Mouse (Mus musculus) kidney, adult 8-10 months (tissue): Measurements from ENCODE around the gene Abhd4.

Source experiments
- DNase-seq, 2 experiments: peaks; one replicate each; pipeline ENCODE4 v3.0.0; 2022

Abhd4 gene

GRCm38 (mm10) chr14:54239002-54239736, 14.8 kb upstream of the Abhd4 start:
- DNase-seq = peak; percentile 76 to 87

GRCm38 (mm10) chr14:54240542-54240941, 13.4 kb upstream of the Abhd4 start:
- no peak for DNase-seq

- peak in 1 of 2 experiments; percentile 36 for DNase-seq
Measured at GRCm38 (mm10) chr14:54244183-54244582, 9.8 kb upstream of the Abhd4 start.

GRCm38 (mm10) chr14:54246232-54246631, 7.8 kb upstream of the Abhd4 start:
- DNase-seq = no peak

- peak; percentile 75 to 77 for DNase-seq
Measured at GRCm38 (mm10) chr14:54249326-54249725, 4.7 kb upstream of the Abhd4 start.

GRCm38 (mm10) chr14:54250122-54250521, 3.9 kb upstream of the Abhd4 start:
- no peak for DNase-seq

- no peak for DNase-seq
Measured at GRCm38 (mm10) chr14:54254670-54255202, 748 bp downstream of the Abhd4 start.

GRCm38 (mm10) chr14:54258131-54258670, 4.2 kb downstream of the Abhd4 start:
- DNase-seq = no peak

- peak; percentile 94 to 97 for DNase-seq
Measured at GRCm38 (mm10) chr14:54259003-54259721, 5.2 kb downstream of the Abhd4 start.

- DNase-seq = no peak
Measured at GRCm38 (mm10) chr14:54259722-54260085, 5.7 kb downstream of the Abhd4 start.

GRCm38 (mm10) chr14:54260196-54260595, 6.2 kb downstream of the Abhd4 start:
- no peak for DNase-seq

GRCm38 (mm10) chr14:54261386-54261785, 7.4 kb downstream of the Abhd4 start:
- DNase-seq = no peak

GRCm38 (mm10) chr14:54262622-54263021, 8.6 kb downstream of the Abhd4 start:
- no peak for DNase-seq

- DNase-seq = no peak
Measured at GRCm38 (mm10) chr14:54263099-54263498, 9.1 kb downstream of the Abhd4 start.

- no peak for DNase-seq
Measured at GRCm38 (mm10) chr14:54264231-54264630, 10.2 kb downstream of the Abhd4 start.

- DNase-seq = no peak
Measured at GRCm38 (mm10) chr14:54265093-54265492, 11.1 kb downstream of the Abhd4 start.

GRCm38 (mm10) chr14:54265951-54266350, 12.0 kb downstream of the Abhd4 start:
- no peak for DNase-seq

- DNase-seq = no peak
Measured at GRCm38 (mm10) chr14:54267966-54268365, 14.0 kb downstream of the Abhd4 start.

- DNase-seq = no peak
Measured at GRCm38 (mm10) chr14:54269566-54269965, 15.6 kb downstream of the Abhd4 start.

GRCm38 (mm10) chr14:54270413-54270812, 16.4 kb downstream of the Abhd4 start:
- DNase-seq = no peak

GRCm38 (mm10) chr14:54271976-54272606, 18.1 kb downstream of the Abhd4 start:
- DNase-seq = no peak

- DNase-seq = no peak
Measured at GRCm38 (mm10) chr14:54272696-54273095, 18.7 kb downstream of the Abhd4 start.

GRCm38 (mm10) chr14:54276446-54276845, 22.5 kb downstream of the Abhd4 start:
- DNase-seq = no peak
